Mouse (Mus musculus): ENCODE results near the gene Gm20792.
"Not testable (repeated sequence)": the region's sequence is repeated elsewhere in the genome, so short reads cannot be mapped to it uniquely, and the experiment has no call there.

GRCm38 (mm10) chrY:48311555-48311954, at the start of gene Gm20792:
- TF ChIP-seq POLR2A (IDR thresholded peaks at IDR 0.05; ENCODE audit: borderline replicate concordance, extremely low read depth, low read depth, low read length); CTCF (IDR thresholded peaks at IDR 0.05; ENCODE audit: insufficient read depth, low read length): not testable (repeated sequence)
